Mouse (Mus musculus) embryonic fibroblast, embryonic 13.5 days (primary cell): Measurements from ENCODE around the gene Chd9.

ENCODE experiments used
- CTCF ChIP-seq: IDR thresholded peaks from 2 replicates; pipeline ENCODE4 v1.5.1; 2011; ENCODE audit warnings: mild to moderate bottlenecking, control low read depth, low read length, moderate library complexity, borderline replicate concordance; ENCODE audit not compliant: insufficient read depth
- POLR2A ChIP-seq: IDR thresholded peaks from 2 replicates; pipeline ENCODE4 v1.6.1; 2011; ENCODE audit warnings: low read depth, mild to moderate bottlenecking, control low read depth, low read length, moderate library complexity

- TF ChIP-seq CTCF, result no peak
- TF ChIP-seq POLR2A, result no peak
Observed at GRCm38 (mm10) chr8:91051037-91051436, 222.9 kb downstream of the Chd9 start.
